Comparison of ENCODE assay signal across 8 mouse cellular contexts in the genomic region with DNA sequence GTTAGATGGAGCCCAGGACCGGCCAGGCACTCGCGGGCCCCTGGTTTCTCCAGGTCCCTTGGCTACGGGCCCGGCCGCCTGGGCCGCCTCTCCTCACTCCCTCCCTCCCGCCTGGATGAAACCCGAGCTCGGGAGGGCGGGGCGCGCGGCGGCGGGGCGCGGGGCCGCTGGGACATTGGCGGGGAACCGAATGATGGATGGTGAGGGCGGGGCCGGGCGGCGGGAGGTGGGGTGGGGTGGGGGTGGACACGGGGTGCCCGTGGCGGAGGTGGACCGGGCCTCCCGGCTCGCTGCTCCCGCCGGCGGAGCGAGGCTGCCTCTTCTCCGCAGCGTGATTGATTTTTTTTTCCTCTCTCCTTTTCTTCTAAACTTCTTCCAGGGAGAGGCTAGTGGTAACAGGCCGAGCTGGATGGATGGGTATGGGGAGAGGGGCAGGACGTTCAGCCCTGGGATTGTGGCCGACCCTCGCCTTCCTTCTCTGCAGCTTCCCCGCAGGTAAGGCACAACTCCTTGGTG. TPM values are rescaled to one million over a fixed set of nuclear protein-coding genes. Genes with fewer than 3 reads are reported as not detected.
DNase-seq lines count a peak whose midpoint lies in the region; ATAC-seq and TF ChIP-seq lines count a peak whose summit lies in the region.

No protein-coding gene starts in this region.

- peaks cover 14% of the 10 kb centered on the region for H3K27me3 ChIP-seq in spleen, adult 2 months (ENCODE audit: control insufficient read depth, insufficient read depth, low read length)
- peaks cover 9% of the 10 kb centered on the region for H3K27me3 ChIP-seq in embryonic facial prominence, embryonic 13.5 days
- peaks cover 15% of the 10 kb centered on the region; the same call in 1 of the 2 replicates for H3K27me3 ChIP-seq in liver, adult 2 months (ENCODE audit: control insufficient read depth, insufficient read depth, low read length)

- no peaks in the 10 kb centered on the region for H3K36me3 ChIP-seq in spleen, adult 2 months (ENCODE audit: control insufficient read depth, insufficient read depth, low read length)
- H3K36me3 ChIP-seq in embryonic facial prominence, embryonic 13.5 days = no peaks in the 10 kb centered on the region
- H3K36me3 ChIP-seq in liver, adult 2 months (ENCODE audit: control insufficient read depth, insufficient read depth, low read length) = no peaks in the 10 kb centered on the region

- peak overlapping the region; percentile 41; the same call in 1 of the 2 replicates for H3K27ac ChIP-seq in spleen, adult 2 months (ENCODE audit: insufficient read depth, low read length)
- H3K27ac ChIP-seq in embryonic facial prominence, embryonic 13.5 days = peak overlapping the region; percentile 99
- H3K27ac ChIP-seq in liver, adult 2 months (replicated peaks; ENCODE audit: insufficient read depth, low read depth, low read length) = no peak overlapping the region

- H3K79me2 ChIP-seq in liver, adult 2 months (ENCODE audit: control insufficient read depth, insufficient read depth, low read length) = no peaks in the 10 kb centered on the region

- H3K9me3 ChIP-seq in embryonic facial prominence, embryonic 13.5 days = no peaks in the 10 kb centered on the region

- H3K4me2 ChIP-seq in embryonic facial prominence, embryonic 13.5 days = peak overlapping the region; percentile 78

- DNase-seq in spleen, adult 2 months (ENCODE audit: low read depth in 1 of 2, low spot score in 2 of 2) = no peak
- no peak for DNase-seq in spleen, adult 12 weeks (ENCODE audit: low spot score)
- DNase-seq in heart, adult 8-10 months (ENCODE audit: low spot score) = peak; percentile 84
- DNase-seq in kidney, adult 8-10 months = peak; percentile 88 to 91
- DNase-seq in liver, adult 2 months (ENCODE audit: extremely low read depth, low read depth, low spot score) = peak; percentile 17
- peak; percentile 93 for DNase-seq in neural tube, embryonic 10.5 days (ENCODE audit: extremely low spot score, low spot score)
- peak; percentile 87 for DNase-seq in urinary bladder, adult 2 months (ENCODE audit: low spot score)

- WGBS in spleen, adult 2 months = 1% methylated on average over 37 of the region's 42 CpGs
- WGBS in embryonic facial prominence, embryonic 13.5 days = under 1% methylated on average over 41 of the region's 42 CpGs
- under 1% methylated on average over 37 of the region's 42 CpGs for WGBS in liver, adult 2 months

- TF ChIP-seq POLR2A in spleen, adult 2 months (IDR thresholded peaks at IDR 0.05; ENCODE audit: low read depth, low read length) = no peak
- TF ChIP-seq POLR2A in liver, adult 2 months (IDR thresholded peaks at IDR 0.05; ENCODE audit: extremely low read depth, insufficient read depth, low read length) = no peak

- H3K9ac ChIP-seq in embryonic facial prominence, embryonic 13.5 days = peak overlapping the region; percentile 95
- H3K9ac ChIP-seq in liver, adult 2 months (ENCODE audit: low read depth, low read length) = peak overlapping the region; percentile 49

- TF ChIP-seq CTCF in spleen, adult 2 months (IDR thresholded peaks at IDR 0.05; ENCODE audit: extremely low read depth, insufficient read depth, insufficient read length, insufficient replicate concordance) = no peak
- no peak for TF ChIP-seq CTCF in liver, adult 2 months (IDR thresholded peaks at IDR 0.05; ENCODE audit: low read depth, low read length)

- H3K4me1 ChIP-seq in spleen, adult 2 months (ENCODE audit: control insufficient read depth, insufficient read depth, insufficient read length) = no peaks in the 10 kb centered on the region
- H3K4me1 ChIP-seq in embryonic facial prominence, embryonic 13.5 days = peaks cover 50% of the 10 kb centered on the region
- H3K4me1 ChIP-seq in liver, adult 2 months (ENCODE audit: control insufficient read depth, insufficient read depth, low read length) = 0 out of 2 replicates have a peak, but pooled peaks cover 2% of the 10 kb centered on the region

- peak overlapping the region; percentile 43; the same call in 1 of the 2 replicates for H3K4me3 ChIP-seq in spleen, adult 2 months (ENCODE audit: extremely low read depth, insufficient read depth, insufficient read length)
- peak overlapping the region; percentile 87 for H3K4me3 ChIP-seq in embryonic facial prominence, embryonic 13.5 days
- peak overlapping the region; percentile 62 for H3K4me3 ChIP-seq in liver, adult 2 months (ENCODE audit: insufficient read depth, low read depth, low read length)

- peak; percentile 79 for ATAC-seq in embryonic facial prominence, embryonic 13.5 days (ENCODE audit: insufficient number of reproducible peaks, insufficient read depth, low FRiP score, low TSS enrichment, low read depth)

RNA-seq across cellular contexts. Expression of gene Rgma, which starts 15.8 kb away (rescaled TPM):
- 4.7 and 4.8 TPM in 2 replicates for polyA plus RNA-seq in spleen, adult 2 months (2012; rRNA removed)
- 21.8 and 23.6 TPM in 2 replicates for polyA plus RNA-seq in embryonic facial prominence, embryonic 13.5 days (2015; fragmentation: Nextera tagmentation; extraction: Ambion mirVana)
- total RNA-seq in heart, adult 8-10 months (2022) = 10 to 100 TPM; 52.3 to 84.3 (median 65.6) TPM
- total RNA-seq in liver, adult 2 months (2014; rRNA removed) = 0.13 and 0.18 TPM in 2 replicates
- 0.28 and 0.37 TPM in 2 replicates for polyA plus RNA-seq in liver, adult 2 months (2012; rRNA removed)
- polyA plus RNA-seq in urinary bladder, adult 2 months (2012; rRNA removed) = 7.2 and 18.5 TPM in 2 replicates

Comparison
In these comparisons a context has a peak if more than half of its experiments do, and no peak if none do; other contexts are left out.
1. DNase-seq: peak in heart, adult 8-10 months (single experiment), kidney, adult 8-10 months (2 of 2), liver, adult 2 months (single experiment), neural tube, embryonic 10.5 days (single experiment) and urinary bladder, adult 2 months (single experiment); none in spleen, adult 2 months (0 of 2) and spleen, adult 12 weeks (single experiment).
2. Peak in every context shown above with its lines, with median percentiles within 50 percentile points of each other: H3K4me3 ChIP-seq.